Mouse (Mus musculus) adrenal gland (tissue): ENCODE data around the gene Rrp9.

ENCODE experiments used
- intact Hi-C: fragments of 180-260 bp; cut with DNase I; formaldehyde crosslinking; loops from one replicate; pipeline ENCODE4 v1.15.1; 2025

The Rrp9 gene

DNA sequence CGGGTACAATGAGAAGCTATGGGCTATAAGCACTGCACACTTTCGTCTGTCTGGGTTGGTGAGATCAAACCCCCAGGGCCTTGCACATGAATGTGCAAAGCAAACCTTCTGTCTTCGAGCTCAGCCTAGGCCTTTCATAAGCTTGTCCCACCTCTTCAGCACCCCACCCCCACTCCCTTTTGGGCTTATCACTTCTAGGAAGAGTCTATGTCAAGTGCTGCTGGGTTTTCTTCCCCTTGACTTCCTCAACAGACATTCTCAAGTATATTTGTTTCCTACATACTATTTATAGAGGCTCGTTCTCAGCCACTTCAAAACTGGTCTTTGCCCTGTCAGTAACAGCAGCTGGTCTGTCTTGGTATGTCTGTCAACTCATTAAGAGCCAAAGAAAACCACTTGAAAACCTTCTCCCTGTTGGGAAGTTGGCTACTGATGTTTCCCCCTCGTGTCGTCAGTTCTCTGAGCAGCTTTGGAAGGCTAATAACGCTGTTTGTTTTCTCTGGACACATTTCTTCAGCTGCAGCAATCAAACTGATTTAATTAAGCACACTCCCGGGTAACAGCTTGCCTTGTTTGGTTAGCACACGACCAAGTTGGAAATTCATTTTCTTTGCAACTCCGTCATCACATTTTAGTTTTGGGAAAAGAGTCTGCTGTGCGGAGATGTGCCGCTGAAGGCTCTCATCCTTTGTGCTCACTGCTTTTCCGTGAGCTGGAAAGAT, 37.1 kb downstream of the Rrp9 start:
- intact Hi-C loops, result no loop called here

GRCm38 (mm10) chr9:106513566-106513965, 37.8 kb downstream of the Rrp9 start:
- intact Hi-C loops, result no loop called here

DNA sequence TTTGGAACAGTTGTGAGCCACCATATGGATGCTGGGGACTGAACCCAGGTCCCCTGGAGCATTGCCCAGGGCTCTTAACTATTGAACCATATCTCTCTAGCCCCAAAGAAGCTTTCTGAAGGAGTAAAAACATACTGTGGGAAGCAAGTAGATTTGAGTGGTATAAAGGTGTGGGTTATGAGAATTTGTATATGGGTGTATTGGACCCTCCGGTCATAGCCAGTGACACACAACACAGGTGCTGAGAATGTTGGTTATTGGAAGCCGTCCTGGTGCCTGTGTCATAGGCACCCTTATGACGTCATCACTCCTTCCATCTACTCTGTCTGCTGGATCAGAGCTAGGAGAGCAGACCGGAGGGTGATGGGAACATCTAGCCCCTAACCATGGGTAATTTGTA, 38.5 kb downstream of the Rrp9 start, which contains the start of gene Iqcf5:
Gene Iqcf5 (plus strand): TSS at position 301 of the 400 bp plus-strand sequence.
- intact Hi-C loops, result no loop called here

DNA sequence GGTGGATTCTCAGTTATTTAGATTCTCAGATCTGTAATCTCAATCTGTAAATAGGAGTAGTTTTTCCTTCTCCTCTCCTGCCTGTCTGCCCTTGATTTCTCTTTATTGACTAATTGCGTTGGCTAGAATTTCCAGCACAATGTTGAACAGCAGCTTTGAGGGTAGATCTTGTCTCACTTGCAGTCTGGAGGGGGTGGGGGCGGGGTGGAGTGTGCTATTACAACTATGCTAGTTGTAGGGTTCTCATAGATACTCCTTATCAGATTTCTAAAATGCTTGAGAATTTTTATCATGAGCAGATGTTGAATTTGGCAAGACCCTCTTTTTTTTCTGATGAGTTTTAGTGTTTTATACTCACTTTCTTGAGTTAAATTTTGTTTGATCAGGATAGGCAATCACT, 43.7 kb downstream of the Rrp9 start:
- intact Hi-C loops, result no loop called here

DNA sequence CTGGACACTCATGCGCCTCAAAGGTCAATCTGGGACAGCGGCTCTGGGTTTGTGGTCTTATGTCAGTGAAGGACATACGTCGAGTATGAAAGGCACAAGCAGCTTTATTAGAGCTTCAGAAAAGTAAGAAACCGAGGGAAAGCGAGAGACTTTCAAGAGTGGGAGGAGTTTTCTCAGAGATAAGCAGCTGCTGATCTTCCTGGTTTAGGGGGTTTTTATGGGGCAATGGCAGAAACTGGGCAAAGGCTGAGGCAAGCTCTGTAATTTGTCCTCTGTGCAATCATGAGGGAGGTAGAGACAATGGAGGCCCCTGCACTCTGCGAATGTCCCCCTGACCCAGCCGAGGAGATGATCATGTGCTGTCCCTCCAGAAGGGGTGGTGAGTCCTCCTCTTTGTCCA, 44.1 kb downstream of the Rrp9 start:
- intact Hi-C loops, result no loop called here

- intact Hi-C loops, result loop anchor here (10.0 kb wide), 1 partner anchor 113 kb away; no protein-coding TSS in a partner anchor
Measured at GRCm38 (mm10) chr9:106531833-106532232, 56.1 kb downstream of the Rrp9 start.

- intact Hi-C loops, result loop anchor here (10.0 kb wide), 1 partner anchor 111 kb away; no protein-coding TSS in a partner anchor
Measured at GRCm38 (mm10) chr9:106534296-106534695, 58.5 kb downstream of the Rrp9 start.

DNA sequence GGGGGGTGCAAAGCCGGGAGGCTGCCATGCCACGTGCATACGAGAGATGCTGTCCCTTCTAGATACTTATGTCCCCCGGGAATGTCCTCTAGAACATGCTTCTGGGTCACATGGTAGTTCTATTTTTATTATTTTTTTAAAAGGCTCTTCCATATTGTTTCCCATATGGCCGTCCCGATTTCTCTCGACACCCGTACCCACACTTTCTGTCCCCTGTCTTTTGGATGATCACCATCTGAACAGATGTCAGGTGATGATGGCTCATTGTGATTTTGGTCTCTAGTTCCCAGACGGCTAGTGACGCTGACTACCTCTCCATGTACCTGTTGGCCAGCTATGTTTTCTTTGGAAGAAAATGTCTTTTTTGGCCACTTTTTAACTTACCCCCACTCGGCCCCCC, 59.2 kb downstream of the Rrp9 start:
- intact Hi-C loops, result loop anchor here (10.0 kb wide), 1 partner anchor 110 kb away; no protein-coding TSS in a partner anchor
